Mouse (Mus musculus): ENCODE results near the gene Zic3. TPM values are rescaled to one million over a fixed set of nuclear protein-coding genes. Genes with fewer than 3 reads are reported as not detected.

The Zic3 gene
- not detected in 2 replicates for polyA plus RNA-seq (2015; fragmentation: Nextera tagmentation; extraction: Ambion mirVana)

- H3K4me3 ChIP-seq (ENCODE audit: low read length), result no peak within 1 kb of the TSS
- H3K27ac ChIP-seq (ENCODE audit: low read length), result no peak within 1 kb of the TSS
- H3K4me2 ChIP-seq (replicated peaks; ENCODE audit: low read depth, low read length), result no peak within 1 kb of the TSS
- ATAC-seq (ENCODE audit: low FRiP score, low TSS enrichment), result no peak
- 75% methylated on average over 2 of the region's 2 CpGs for WGBS
- H3K9me3 ChIP-seq (ENCODE audit: low read length), result no peaks in the 10 kb centered on the region
- H3K4me1 ChIP-seq (ENCODE audit: insufficient read depth, low read length), result no peaks in the 10 kb centered on the region
- no peaks in the 10 kb centered on the region for H3K36me3 ChIP-seq (ENCODE audit: insufficient read depth, low read length)
- H3K27me3 ChIP-seq (ENCODE audit: insufficient read depth, low read length), result peaks cover 83% of the 10 kb centered on the region
- no peak within 1 kb of the TSS for H3K9ac ChIP-seq (replicated peaks; ENCODE audit: low read length)
These were observed at the start of gene Zic3 for GRCm38 (mm10) chrX:58022400-58022799. Zic3 (plus strand) TSS chrX:58022700.

- ATAC-seq (ENCODE audit: low FRiP score, low TSS enrichment), result no peak
- Histone ChIP-seq H3K4me2 (replicated peaks; ENCODE audit: low read depth, low read length) (no peak overlapping the region), H3K36me3 (ENCODE audit: insufficient read depth, low read length) (no peaks in the 10 kb centered on the region), H3K27me3 (ENCODE audit: insufficient read depth, low read length) (no peaks in the 10 kb centered on the region), H3K4me3 (ENCODE audit: low read length) (no peak overlapping the region), H3K9ac (replicated peaks; ENCODE audit: low read length) (no peak overlapping the region), H3K27ac (ENCODE audit: low read length) (no peak overlapping the region), H3K9me3 (ENCODE audit: low read length) (no peaks in the 10 kb centered on the region), H3K4me1 (ENCODE audit: insufficient read depth, low read length) (no peaks in the 10 kb centered on the region)
- 84% methylated on average over 4 of the region's 4 CpGs for WGBS
These were observed 40.1 kb upstream of the Zic3 start for GRCm38 (mm10) chrX:57982351-57982750.

GRCm38 (mm10) chrX:57987455-57988109 lies 34.9 kb upstream of the Zic3 start:
- no peak overlapping the region for H3K4me2 ChIP-seq (replicated peaks; ENCODE audit: low read depth, low read length)
- no peaks in the 10 kb centered on the region for H3K9me3 ChIP-seq (ENCODE audit: low read length)
- no peaks in the 10 kb centered on the region for H3K36me3 ChIP-seq (ENCODE audit: insufficient read depth, low read length)
- no peak overlapping the region for H3K9ac ChIP-seq (replicated peaks; ENCODE audit: low read length)
- H3K4me1 ChIP-seq (ENCODE audit: insufficient read depth, low read length), result no peaks in the 10 kb centered on the region
- no peak for ATAC-seq (ENCODE audit: low FRiP score, low TSS enrichment)
- no peaks in the 10 kb centered on the region for H3K27me3 ChIP-seq (ENCODE audit: insufficient read depth, low read length)
- H3K4me3 ChIP-seq (ENCODE audit: low read length), result no peak overlapping the region
- WGBS, result 77% methylated on average over 10 of the region's 10 CpGs
- H3K27ac ChIP-seq (ENCODE audit: low read length), result no peak overlapping the region

GRCm38 (mm10) chrX:58013391-58013790 lies 9.1 kb upstream of the Zic3 start:
- H3K9ac ChIP-seq (replicated peaks; ENCODE audit: low read length), result no peak overlapping the region
- H3K4me1 ChIP-seq (ENCODE audit: insufficient read depth, low read length), result no peaks in the 10 kb centered on the region
- H3K27me3 ChIP-seq (ENCODE audit: insufficient read depth, low read length), result peaks cover 54% of the 10 kb centered on the region
- no peaks in the 10 kb centered on the region for H3K9me3 ChIP-seq (ENCODE audit: low read length)
- H3K27ac ChIP-seq (ENCODE audit: low read length), result no peak overlapping the region
- H3K4me2 ChIP-seq (replicated peaks; ENCODE audit: low read depth, low read length), result no peak overlapping the region
- ATAC-seq (ENCODE audit: low FRiP score, low TSS enrichment), result no peak
- H3K36me3 ChIP-seq (ENCODE audit: insufficient read depth, low read length), result no peaks in the 10 kb centered on the region
- no peak overlapping the region for H3K4me3 ChIP-seq (ENCODE audit: low read length)
- WGBS, result 77% methylated on average over 5 of the region's 5 CpGs

GRCm38 (mm10) chrX:58014093-58014492 lies 8.4 kb upstream of the Zic3 start:
- H3K27me3 ChIP-seq (ENCODE audit: insufficient read depth, low read length), result peaks cover 61% of the 10 kb centered on the region

GRCm38 (mm10) chrX:58014761-58015160 lies 7.7 kb upstream of the Zic3 start:
- Histone ChIP-seq H3K27ac (ENCODE audit: low read length) (no peak overlapping the region), H3K27me3 (ENCODE audit: insufficient read depth, low read length) (peaks cover 67% of the 10 kb centered on the region), H3K9ac (replicated peaks; ENCODE audit: low read length) (no peak overlapping the region), H3K36me3 (ENCODE audit: insufficient read depth, low read length) (no peaks in the 10 kb centered on the region), H3K4me3 (ENCODE audit: low read length) (no peak overlapping the region), H3K9me3 (ENCODE audit: low read length) (no peaks in the 10 kb centered on the region), H3K4me1 (ENCODE audit: insufficient read depth, low read length) (no peaks in the 10 kb centered on the region), H3K4me2 (replicated peaks; ENCODE audit: low read depth, low read length) (no peak overlapping the region)
- 30% methylated on average over 13 of the region's 13 CpGs for WGBS
- ATAC-seq (ENCODE audit: low FRiP score, low TSS enrichment), result no peak

More at GRCm38 (mm10) chrX:58014093-58014492, 8.4 kb upstream of the Zic3 start:
- H3K4me3 ChIP-seq (ENCODE audit: low read length), result no peak overlapping the region
- no peak overlapping the region for H3K27ac ChIP-seq (ENCODE audit: low read length)
- no peaks in the 10 kb centered on the region for H3K36me3 ChIP-seq (ENCODE audit: insufficient read depth, low read length)
- no peak overlapping the region for H3K9ac ChIP-seq (replicated peaks; ENCODE audit: low read length)
- H3K4me1 ChIP-seq (ENCODE audit: insufficient read depth, low read length), result no peaks in the 10 kb centered on the region
- ATAC-seq (ENCODE audit: low FRiP score, low TSS enrichment), result no peak
- 37% methylated on average over 12 of the region's 12 CpGs for WGBS
- no peaks in the 10 kb centered on the region for H3K9me3 ChIP-seq (ENCODE audit: low read length)
- no peak overlapping the region for H3K4me2 ChIP-seq (replicated peaks; ENCODE audit: low read depth, low read length)

GRCm38 (mm10) chrX:58015336-58015945 lies 7.1 kb upstream of the Zic3 start:
- H3K27ac ChIP-seq (ENCODE audit: low read length), result no peak overlapping the region
- no peak overlapping the region for H3K4me2 ChIP-seq (replicated peaks; ENCODE audit: low read depth, low read length)
- no peak for ATAC-seq (ENCODE audit: low FRiP score, low TSS enrichment)
- H3K4me1 ChIP-seq (ENCODE audit: insufficient read depth, low read length), result no peaks in the 10 kb centered on the region
- H3K27me3 ChIP-seq (ENCODE audit: insufficient read depth, low read length), result peaks cover 74% of the 10 kb centered on the region
- H3K9me3 ChIP-seq (ENCODE audit: low read length), result no peaks in the 10 kb centered on the region
- WGBS, result 15% methylated on average over 29 of the region's 29 CpGs
- no peak overlapping the region for H3K9ac ChIP-seq (replicated peaks; ENCODE audit: low read length)
- H3K4me3 ChIP-seq (ENCODE audit: low read length), result no peak overlapping the region
- H3K36me3 ChIP-seq (ENCODE audit: insufficient read depth, low read length), result no peaks in the 10 kb centered on the region

- Histone ChIP-seq H3K9me3 (ENCODE audit: low read length) (no peaks in the 10 kb centered on the region), H3K27me3 (ENCODE audit: insufficient read depth, low read length) (peaks cover 92% of the 10 kb centered on the region), H3K4me1 (ENCODE audit: insufficient read depth, low read length) (no peaks in the 10 kb centered on the region), H3K36me3 (ENCODE audit: insufficient read depth, low read length) (no peaks in the 10 kb centered on the region), H3K4me2 (replicated peaks; ENCODE audit: low read depth, low read length) (no peak overlapping the region), H3K27ac (ENCODE audit: low read length) (no peak overlapping the region), H3K4me3 (ENCODE audit: low read length) (no peak overlapping the region), H3K9ac (replicated peaks; ENCODE audit: low read length) (no peak overlapping the region)
- no peak for ATAC-seq (ENCODE audit: low FRiP score, low TSS enrichment)
- 22% methylated on average over 24 of the region's 24 CpGs for WGBS
These were observed 3.8 kb upstream of the Zic3 start for GRCm38 (mm10) chrX:58018720-58019119.

GRCm38 (mm10) chrX:58019257-58019953 lies 3.1 kb upstream of the Zic3 start:
- peak overlapping the region; percentile 29; the same call in 1 of the 2 replicates for H3K4me2 ChIP-seq (replicated peaks; ENCODE audit: low read depth, low read length)
- 0 out of 2 replicates have a peak, but pooled peaks have one; percentile 15 for ATAC-seq (ENCODE audit: low FRiP score, low TSS enrichment)
- peak overlapping the region; percentile 13 for H3K4me3 ChIP-seq (ENCODE audit: low read length)
- H3K9ac ChIP-seq (replicated peaks; ENCODE audit: low read length), result no peak overlapping the region
- no peaks in the 10 kb centered on the region for H3K4me1 ChIP-seq (ENCODE audit: insufficient read depth, low read length)
- 20% methylated on average over 30 of the region's 33 CpGs for WGBS
- H3K9me3 ChIP-seq (ENCODE audit: low read length), result no peaks in the 10 kb centered on the region
- H3K36me3 ChIP-seq (ENCODE audit: insufficient read depth, low read length), result no peaks in the 10 kb centered on the region
- peaks cover 89% of the 10 kb centered on the region for H3K27me3 ChIP-seq (ENCODE audit: insufficient read depth, low read length)
- no peak overlapping the region for H3K27ac ChIP-seq (ENCODE audit: low read length)

- H3K27ac ChIP-seq (ENCODE audit: low read length), result no peak overlapping the region
- peaks cover 6% of the 10 kb centered on the region; the same call in 1 of the 2 replicates for H3K4me1 ChIP-seq (ENCODE audit: insufficient read depth, low read length)
- no peaks in the 10 kb centered on the region for H3K36me3 ChIP-seq (ENCODE audit: insufficient read depth, low read length)
- no peak overlapping the region for H3K4me3 ChIP-seq (ENCODE audit: low read length)
- peaks cover 5% of the 10 kb centered on the region; the same call in 1 of the 2 replicates for H3K9me3 ChIP-seq (ENCODE audit: low read length)
- WGBS, result 27% methylated on average over 9 of the region's 9 CpGs
- H3K27me3 ChIP-seq (ENCODE audit: insufficient read depth, low read length), result peaks cover 79% of the 10 kb centered on the region
- no peak overlapping the region for H3K9ac ChIP-seq (replicated peaks; ENCODE audit: low read length)
- H3K4me2 ChIP-seq (replicated peaks; ENCODE audit: low read depth, low read length), result no peak overlapping the region
- no peak for ATAC-seq (ENCODE audit: low FRiP score, low TSS enrichment)
These were observed 5.1 kb downstream of the Zic3 start for GRCm38 (mm10) chrX:58027631-58028030.
